Mouse (Mus musculus) G1E (cell line): ENCODE data around the gene Itga7.

Experiments used
- CTCF ChIP-seq: IDR thresholded peaks from 2 replicates; pipeline ENCODE4 v1.5.1; 2012; ENCODE audit warnings: low read depth, low read length, inconsistent platforms, mixed read lengths
- GATA1 ChIP-seq: IDR thresholded peaks from 2 replicates; pipeline ENCODE4 v1.6.1; 2012; ENCODE audit warnings: borderline replicate concordance, low read length, inconsistent platforms, mixed read lengths
- POLR2AphosphoS5 ChIP-seq: IDR thresholded peaks from 2 replicates; pipeline ENCODE4 v1.6.1; 2012; ENCODE audit warnings: low read depth, low read length, inconsistent platforms; ENCODE audit not compliant: insufficient replicate concordance
- TAL1 ChIP-seq: conservative IDR thresholded peaks from 2 replicates; pipeline ENCODE4 v1.6.1; 2012; ENCODE audit warnings: low read depth, low read length, inconsistent platforms, mixed read lengths

DNA sequence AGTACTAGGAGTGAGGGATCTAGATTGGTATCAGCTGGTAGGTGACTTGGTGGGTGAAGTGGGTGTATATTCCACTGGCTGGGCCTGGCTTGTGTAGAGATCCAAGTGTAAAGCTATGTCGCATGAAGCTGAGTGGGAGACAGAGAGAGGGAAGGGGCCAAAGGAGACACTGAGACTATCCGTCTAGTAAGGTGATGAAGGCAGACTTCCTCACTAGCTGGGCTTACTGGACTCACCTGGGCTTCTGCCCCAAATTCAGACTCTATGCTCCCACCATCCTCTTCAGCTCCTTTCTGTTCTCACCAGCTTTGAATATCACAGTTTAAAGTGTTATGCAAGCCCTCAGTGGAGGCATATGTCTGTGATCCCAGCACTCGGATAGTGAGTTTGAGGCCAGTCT lies 17.0 kb upstream of the Itga7 start:
- TF ChIP-seq POLR2AphosphoS5: no peak
- TF ChIP-seq CTCF: no peak
- TF ChIP-seq GATA1: no peak
- no peak for TF ChIP-seq TAL1
